Mouse (Mus musculus): ENCODE data around the gene Zfp286.
"Not testable (repeated sequence)": the region's sequence is repeated elsewhere in the genome, so short reads cannot be mapped to it uniquely, and the experiment has no call there.

Gene Zfp286

GRCm38 (mm10) chr11:62776510-62776909, 12.8 kb downstream of the Zfp286 start:
- no peak for DNase-seq

GRCm38 (mm10) chr11:62760755-62761457, 28.4 kb downstream of the Zfp286 start:
- no peak for DNase-seq

- no peak for DNase-seq
Observed at GRCm38 (mm10) chr11:62758491-62758890, 30.8 kb downstream of the Zfp286 start.

GRCm38 (mm10) chr11:62757906-62758305, 31.4 kb downstream of the Zfp286 start:
- no peak for DNase-seq

- no peak for DNase-seq
Observed at GRCm38 (mm10) chr11:62757143-62757507, 32.1 kb downstream of the Zfp286 start.

- peak; percentile 88 for DNase-seq
Observed at GRCm38 (mm10) chr11:62756456-62757142, 32.7 kb downstream of the Zfp286 start.

GRCm38 (mm10) chr11:62752780-62753179, 36.5 kb downstream of the Zfp286 start, which contains the start of gene Gm10428:
Gm10428 (plus strand) TSS chr11:62753100.
- DNase-seq, result no peak

- DNase-seq, result no peak
Observed at GRCm38 (mm10) chr11:62752191-62752590, 37.1 kb downstream of the Zfp286 start.

GRCm38 (mm10) chr11:62749445-62749844, 39.8 kb downstream of the Zfp286 start:
- DNase-seq, result not testable (repeated sequence)

- DNase-seq, result no peak
Observed at GRCm38 (mm10) chr11:62748062-62748461, 41.2 kb downstream of the Zfp286 start.

GRCm38 (mm10) chr11:62747227-62747626, 42.0 kb downstream of the Zfp286 start:
- DNase-seq, result no peak

GRCm38 (mm10) chr11:62746001-62746533, 43.2 kb downstream of the Zfp286 start:
- DNase-seq, result peak; percentile 25

GRCm38 (mm10) chr11:62744103-62744502, 45.2 kb downstream of the Zfp286 start:
- DNase-seq, result peak; percentile 65

- no peak for DNase-seq
Observed at GRCm38 (mm10) chr11:62742261-62742957, 46.9 kb downstream of the Zfp286 start.

- no peak for DNase-seq
Observed at GRCm38 (mm10) chr11:62741186-62741585, 48.1 kb downstream of the Zfp286 start.

- DNase-seq, result no peak
Observed at GRCm38 (mm10) chr11:62732665-62733064, 56.6 kb downstream of the Zfp286 start.

- DNase-seq, result no peak
Observed at GRCm38 (mm10) chr11:62732022-62732387, 57.3 kb downstream of the Zfp286 start.

- peak; percentile 70 for DNase-seq
Observed at GRCm38 (mm10) chr11:62731311-62732021, 57.8 kb downstream of the Zfp286 start, which contains the start of gene Zfp287. Zfp287 (minus strand) TSS chr11:62731905.

GRCm38 (mm10) chr11:62728276-62728675, 61.0 kb downstream of the Zfp286 start:
- no peak for DNase-seq

- no peak for DNase-seq
Observed at GRCm38 (mm10) chr11:62710657-62711056, 78.6 kb downstream of the Zfp286 start.

- no peak for DNase-seq
Observed at GRCm38 (mm10) chr11:62708252-62708651, 81.0 kb downstream of the Zfp286 start.

- DNase-seq, result no peak
Observed at GRCm38 (mm10) chr11:62706141-62706540, 83.1 kb downstream of the Zfp286 start.

Data from liver (tissue).